Mouse (Mus musculus) ES-CJ7 (cell line): ENCODE results near the gene Ffar2.

Experiments
- DNase-seq: peaks from one replicate; pipeline ENCODE4 v3.0.0; 2011; ENCODE audit warnings: low read depth, low spot score

The Ffar2 gene

GRCm38 (mm10) chr7:30823675-30824074 is at the start of gene Ffar2:
Gene Ffar2 (minus strand): TSS chr7:30823775.
- DNase-seq, result no peak

GRCm38 (mm10) chr7:30873083-30873482 is 49.5 kb upstream of the Ffar2 start:
- DNase-seq, result peak; percentile 80

DNA sequence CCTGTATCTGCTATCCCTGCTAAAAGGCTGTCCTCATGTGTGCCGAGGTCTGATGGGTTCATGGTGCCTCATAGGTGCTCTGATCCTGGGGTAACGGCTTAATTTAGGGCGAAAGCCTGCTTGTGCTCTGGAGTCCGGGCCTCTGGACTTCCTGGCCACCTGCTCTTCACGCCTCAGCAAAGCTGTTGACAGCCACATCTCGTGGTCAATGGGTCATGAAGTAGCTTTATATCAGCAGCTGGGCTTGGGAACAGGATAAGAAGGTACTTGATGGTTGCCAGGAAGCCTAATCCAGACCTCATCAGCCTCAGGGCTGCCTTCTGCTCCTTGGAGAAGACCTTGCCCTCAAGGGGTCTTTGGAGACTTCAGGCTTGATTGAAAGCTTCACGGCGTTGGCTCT is 39.8 kb upstream of the Ffar2 start:
- DNase-seq, result no peak

DNA sequence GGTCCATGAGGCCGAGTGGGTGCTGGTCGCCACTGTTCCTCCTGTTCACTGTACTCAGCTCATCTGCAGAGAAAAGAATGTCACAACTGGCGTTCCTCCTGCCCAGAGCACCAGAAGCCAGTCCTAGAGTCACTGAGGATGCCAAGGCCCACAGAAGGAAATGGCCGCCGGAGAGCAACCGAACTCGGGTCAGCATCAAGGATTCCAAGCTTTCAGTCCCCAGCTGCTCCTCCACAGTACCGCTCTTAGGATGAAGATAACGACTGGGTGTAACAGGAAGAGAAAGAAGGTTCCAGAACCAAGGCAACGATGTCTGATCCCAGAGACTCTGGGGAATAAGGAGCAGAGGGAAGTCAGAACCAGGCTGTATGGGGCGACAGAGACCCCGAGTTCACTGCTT is 37.9 kb upstream of the Ffar2 start, which contains the start of gene Ffar1:
Ffar1 (minus strand) TSS at position 101 of the 400 bp plus-strand sequence.
- no peak for DNase-seq

DNA sequence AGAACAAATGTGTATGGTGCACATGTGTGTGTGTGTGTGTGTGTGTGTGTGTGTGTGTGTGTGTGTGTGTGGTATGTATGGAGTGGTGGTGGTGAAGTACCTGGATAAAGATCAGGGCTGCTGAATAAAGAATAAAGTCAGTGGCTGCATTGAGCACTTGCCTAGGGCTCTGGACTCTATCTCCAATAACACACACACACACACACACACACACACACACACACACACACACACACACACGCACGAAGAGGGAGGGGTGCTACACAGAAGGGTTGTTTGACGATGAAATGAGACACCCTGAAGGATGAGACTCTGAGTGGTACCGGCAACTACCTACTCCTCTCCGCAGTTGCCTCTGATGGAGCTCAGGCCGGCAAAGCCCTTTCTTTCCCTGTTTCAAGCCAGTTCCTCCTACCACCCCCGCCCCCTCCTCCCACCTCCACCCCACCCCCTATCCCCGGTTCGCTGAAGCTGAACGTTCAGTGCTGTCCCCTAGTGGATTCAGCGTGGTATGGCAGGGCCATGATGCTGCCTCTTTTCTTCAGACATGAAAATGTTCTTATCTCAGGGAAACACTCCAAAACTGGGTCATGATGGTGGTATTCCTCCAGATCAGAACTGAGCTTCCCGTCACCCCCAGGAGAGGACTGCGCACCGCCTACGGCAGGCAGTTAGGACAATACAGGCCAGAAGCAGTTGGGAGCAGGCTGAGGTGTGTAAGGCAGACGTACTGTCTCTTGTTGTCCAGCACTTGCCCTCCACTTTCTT is 36.2 kb upstream of the Ffar2 start:
- peak; percentile 85 for DNase-seq

DNA sequence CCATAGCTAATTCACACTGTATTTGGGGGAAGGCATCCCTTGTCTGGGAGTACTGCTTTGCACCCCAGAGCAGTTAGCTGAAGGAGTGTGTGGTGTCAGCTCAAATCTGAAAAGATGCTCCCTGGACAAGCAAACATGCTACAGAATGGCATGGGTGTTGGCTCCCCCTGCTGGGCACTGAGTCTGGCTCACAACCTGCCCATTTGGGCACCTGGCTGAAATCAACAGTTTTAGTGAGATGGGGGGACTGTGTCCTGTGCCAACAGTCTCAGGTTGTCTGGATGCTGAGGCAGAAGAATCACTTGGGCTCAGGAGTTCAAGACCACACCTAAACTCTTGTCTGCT is 35.7 kb upstream of the Ffar2 start:
- peak; percentile 82 for DNase-seq

DNA sequence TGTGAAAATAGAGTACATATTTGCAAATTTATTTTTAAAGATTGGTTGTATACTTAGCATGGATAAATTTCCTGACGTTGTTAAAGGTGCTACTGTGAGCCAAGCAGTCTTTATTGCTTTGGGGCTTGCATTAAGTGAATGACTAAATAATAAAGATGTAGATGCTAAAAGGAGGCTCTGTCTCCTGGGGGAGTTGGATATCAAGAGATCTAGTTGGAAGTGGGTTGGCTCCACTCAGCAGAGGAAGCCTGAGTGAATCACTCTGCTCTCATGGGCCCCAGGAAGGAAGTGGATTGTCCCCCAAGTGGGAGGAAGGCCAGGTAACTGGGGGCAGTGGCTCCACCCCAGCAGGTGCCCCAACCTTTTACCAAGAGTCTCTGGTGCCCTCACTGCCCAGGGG is 34.2 kb upstream of the Ffar2 start:
- DNase-seq, result no peak

- DNase-seq, result no peak
These were observed 32.5 kb upstream of the Ffar2 start, which contains the start of gene Ffar3 for GRCm38 (mm10) chr7:30856078-30856477. Gene Ffar3 (minus strand): TSS chr7:30856178.

GRCm38 (mm10) chr7:30851421-30851820 is 27.8 kb upstream of the Ffar2 start:
- no peak for DNase-seq

- peak; percentile 48 for DNase-seq
These were observed 24.4 kb upstream of the Ffar2 start for GRCm38 (mm10) chr7:30847934-30848333.

DNA sequence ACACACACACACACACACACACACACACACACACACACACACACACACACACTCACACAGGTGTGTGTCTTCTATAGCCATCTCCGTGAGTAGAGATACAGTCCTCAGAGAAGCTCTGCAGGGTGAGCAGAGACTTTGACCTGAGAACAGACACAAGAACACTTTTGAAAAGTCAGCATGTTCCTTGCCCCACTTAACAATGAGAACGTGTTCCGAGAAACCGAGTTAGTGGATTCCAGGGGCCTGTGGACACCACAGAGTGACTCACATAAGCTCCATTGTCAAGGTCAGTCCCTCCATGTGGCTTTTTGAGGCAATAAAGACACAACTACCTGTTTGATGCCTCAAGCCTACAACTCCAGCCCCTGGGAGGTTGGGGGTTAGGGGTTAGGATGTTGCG is 23.8 kb upstream of the Ffar2 start:
- DNase-seq, result no peak

- peak; percentile 38 for DNase-seq
These were observed 23.0 kb upstream of the Ffar2 start for GRCm38 (mm10) chr7:30846505-30847053.

DNA sequence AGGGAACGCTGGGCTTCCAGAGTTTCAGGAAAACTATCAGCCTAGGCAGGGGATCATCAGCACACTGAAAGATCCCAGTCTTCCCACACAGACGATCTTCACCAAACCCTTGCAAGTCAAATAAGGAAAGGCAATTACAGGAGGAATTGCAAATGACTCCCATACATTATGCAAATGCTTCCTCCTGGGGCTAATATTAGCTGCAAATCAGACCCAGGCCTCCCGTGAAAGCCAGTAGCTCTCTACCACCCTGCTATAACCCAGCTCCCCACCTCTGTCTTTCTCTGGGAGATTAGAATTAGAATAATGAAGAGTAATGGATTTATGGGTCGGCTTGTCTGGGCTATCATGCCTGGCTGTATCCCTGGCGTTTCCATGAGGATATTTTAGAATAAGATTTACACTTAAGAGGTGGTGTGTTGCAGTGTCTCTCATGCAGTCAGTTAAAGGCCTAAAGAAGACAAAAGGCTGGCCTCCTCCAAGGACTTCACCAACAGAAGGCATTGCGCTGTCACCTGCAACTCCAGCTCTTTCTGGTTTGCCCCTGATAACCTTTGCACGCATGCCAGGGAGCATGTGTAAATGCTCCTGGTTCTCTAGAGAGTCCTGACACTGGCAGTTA is 21.2 kb upstream of the Ffar2 start:
- DNase-seq, result peak; percentile 75

DNA sequence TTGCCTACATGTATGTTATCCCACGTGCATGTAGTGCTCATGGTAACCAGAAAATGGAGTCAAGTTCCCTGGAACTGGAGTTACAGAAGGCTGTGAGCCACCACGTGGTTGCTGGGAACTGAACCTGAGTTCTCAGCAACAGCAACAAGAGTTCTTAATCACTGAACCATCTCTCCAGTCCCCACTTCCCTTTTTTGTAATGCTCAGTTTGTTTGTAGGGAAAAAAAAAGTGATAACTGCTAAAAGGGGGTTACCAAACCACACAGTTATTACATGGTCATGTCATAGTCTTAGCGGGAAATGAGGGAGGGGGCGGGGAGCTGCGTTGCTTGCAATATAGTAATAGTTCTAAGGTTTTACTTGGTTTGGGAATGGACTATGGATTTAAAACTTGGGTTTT is 18.5 kb upstream of the Ffar2 start:
- DNase-seq, result no peak

- DNase-seq, result no peak
These were observed 17.8 kb upstream of the Ffar2 start for GRCm38 (mm10) chr7:30841379-30841778.

- no peak for DNase-seq
These were observed 16.7 kb upstream of the Ffar2 start for GRCm38 (mm10) chr7:30840306-30840705.

GRCm38 (mm10) chr7:30837277-30837676 is 13.7 kb upstream of the Ffar2 start:
- DNase-seq, result no peak

GRCm38 (mm10) chr7:30832684-30833083 is 9.1 kb upstream of the Ffar2 start:
- DNase-seq, result peak; percentile 35

GRCm38 (mm10) chr7:30832261-30832660 is 8.7 kb upstream of the Ffar2 start:
- peak; percentile 67 for DNase-seq

DNA sequence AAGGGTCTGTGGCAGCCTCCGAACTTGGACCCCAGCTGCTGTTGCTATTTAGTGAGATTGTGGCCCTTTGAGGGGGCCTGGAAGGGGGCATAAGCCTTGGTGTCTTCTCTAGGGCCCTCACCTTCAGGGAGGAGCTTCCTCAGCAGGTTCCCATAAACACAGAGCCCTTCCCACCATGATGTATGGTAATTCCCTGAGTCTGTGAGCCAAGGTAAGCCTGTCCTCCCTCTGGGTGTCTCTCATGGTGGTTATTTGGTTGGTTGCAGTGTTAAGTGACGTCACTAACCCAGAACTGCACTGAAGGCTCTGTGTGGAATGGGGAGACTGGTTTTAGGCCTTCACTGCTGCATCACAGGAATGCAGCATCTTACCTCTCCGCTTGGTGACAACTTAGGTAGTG is 5.9 kb upstream of the Ffar2 start:
- peak; percentile 86 for DNase-seq

DNA sequence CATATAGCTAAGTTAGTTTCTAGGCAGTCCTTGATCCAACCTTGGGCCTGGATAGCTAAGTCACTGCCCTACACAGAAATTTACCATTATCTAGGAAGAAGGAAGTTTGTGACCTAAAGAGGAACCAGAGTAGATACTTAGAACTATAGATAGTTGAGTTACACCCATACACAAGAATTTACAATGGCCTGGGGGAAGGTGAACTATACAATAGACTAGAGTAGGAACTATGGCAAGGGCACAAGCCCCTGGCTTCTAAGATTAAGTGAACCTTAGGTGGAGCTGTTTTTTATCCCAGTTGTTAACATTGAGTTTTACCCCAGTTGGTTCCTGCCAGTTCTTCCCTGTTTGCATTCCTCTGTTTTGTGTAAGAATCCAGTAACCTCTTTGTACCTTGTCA is 5.3 kb upstream of the Ffar2 start:
- DNase-seq, result peak; percentile 64

DNA sequence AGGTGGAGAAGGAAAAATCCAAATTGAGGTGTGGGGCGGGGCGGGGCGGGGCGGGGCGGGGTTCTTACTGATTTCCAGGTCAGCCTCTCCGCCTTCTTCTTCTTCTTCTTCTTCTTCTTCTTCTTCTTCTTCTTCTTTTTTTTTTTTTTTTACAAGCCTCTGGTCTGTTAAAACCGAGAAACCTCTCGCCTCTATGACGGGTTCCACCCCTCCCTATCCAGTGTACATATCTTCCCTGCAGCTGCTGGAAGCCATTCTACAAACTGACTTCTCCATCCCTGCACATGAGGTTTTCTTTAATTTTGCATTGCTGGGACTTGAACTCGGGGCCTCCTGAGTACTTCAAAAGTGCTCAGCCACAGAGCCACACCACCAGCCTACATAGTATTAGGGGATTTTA is 3.1 kb upstream of the Ffar2 start:
- no peak for DNase-seq

DNA sequence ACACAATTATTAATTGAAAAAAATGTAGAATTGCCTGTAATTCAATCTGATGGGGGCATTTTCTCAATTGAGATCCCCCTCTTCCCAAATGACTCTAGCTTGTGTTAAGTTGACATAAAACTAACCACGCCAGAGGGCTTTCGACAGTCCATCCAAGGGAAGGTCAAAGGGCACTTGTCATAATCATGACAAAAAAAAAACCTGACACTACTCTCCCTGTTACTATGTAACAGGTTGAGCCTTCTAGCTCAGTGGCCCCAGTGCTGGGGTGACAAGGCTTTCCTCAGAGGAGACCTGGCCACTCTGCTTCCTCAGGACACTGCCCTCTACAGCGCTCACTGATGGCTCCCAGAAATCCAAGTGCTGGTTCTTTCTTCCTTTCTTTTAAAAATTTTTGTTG is 731 bp upstream of the Ffar2 start:
- DNase-seq, result no peak
